Mouse (Mus musculus) frontal cortex, adult (tissue): ENCODE measurements at regions not wholly inside any gene's neighbourhood (a gene's known extent, or its start where the extent isn't known, plus 50 kb on each side); places are given as distances from the start of the nearest gene placed in this dataset.
A peak's percentile ranks its signal among the peaks of the same experiment; 100 is the strongest.

Source experiments
- ATAC-seq: cut with Nextera tagmentation; 2 replicates; pipeline ENCODE4 v1.9.2; 2017; ENCODE audit warnings: mild to moderate bottlenecking, moderate library complexity, mixed read lengths; ENCODE audit not compliant: low TSS enrichment

DNA sequence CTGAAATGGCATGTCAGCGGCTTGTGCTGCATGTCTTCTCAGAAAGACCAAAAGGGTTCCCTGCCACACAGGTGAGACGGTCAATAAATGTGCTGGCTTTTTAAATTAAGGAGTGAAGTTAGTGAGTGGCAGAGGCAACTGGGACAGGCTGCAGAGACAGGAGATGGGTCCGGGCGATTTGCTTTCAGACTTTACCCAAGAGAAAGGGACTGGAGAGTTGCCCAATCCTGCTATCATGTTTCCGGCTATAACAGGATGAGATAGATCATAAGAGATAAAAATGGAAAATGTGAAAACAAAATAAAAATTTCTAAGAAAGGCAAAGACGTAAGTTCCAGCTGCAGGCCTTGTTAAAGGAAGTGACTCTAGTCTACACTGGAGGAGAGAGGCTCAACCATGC, 367.3 kb upstream of the Runx1 start:
- no peak for ATAC-seq

GRCm38 (mm10) chr16:93192651-93193173, 366.8 kb upstream of the Runx1 start:
- ATAC-seq: no peak

DNA sequence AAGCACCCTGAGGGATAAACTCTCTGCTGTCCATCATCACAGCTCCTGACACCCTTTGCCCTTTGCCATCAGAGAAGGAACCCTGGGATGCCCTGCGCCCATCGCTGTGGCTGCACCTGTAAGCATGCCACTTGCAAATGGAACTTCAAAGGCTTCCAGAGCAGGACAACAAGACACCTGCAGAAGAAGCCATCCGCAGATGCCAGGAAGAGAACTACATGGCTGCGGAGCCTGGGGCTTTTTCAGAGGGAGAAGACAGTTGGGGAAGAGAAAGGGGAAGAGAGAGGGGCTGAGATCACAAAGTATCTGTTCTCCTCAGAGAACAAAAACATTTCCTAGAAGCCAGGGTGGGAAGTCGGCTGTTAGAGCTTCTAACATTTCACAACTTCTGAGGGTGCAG, 365.2 kb upstream of the Runx1 start:
- ATAC-seq: no peak

DNA sequence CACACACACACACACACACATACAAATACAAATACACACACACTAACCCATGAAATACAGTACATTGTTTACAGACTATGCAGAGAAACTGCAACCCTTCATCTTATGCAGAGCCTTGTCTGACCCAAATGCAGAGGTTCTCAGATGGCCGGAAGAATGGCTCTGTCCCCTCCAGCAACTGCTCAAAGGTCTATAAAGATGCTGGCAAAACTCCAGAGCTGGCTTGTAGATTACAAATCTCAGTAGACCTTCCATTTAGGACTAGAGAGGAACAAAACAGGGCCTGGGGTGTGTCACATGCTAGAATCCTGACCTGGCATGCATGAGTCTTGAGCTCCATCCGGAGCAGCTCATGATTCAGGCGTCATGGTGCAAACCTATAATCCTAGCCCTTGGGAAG, 364.4 kb upstream of the Runx1 start:
- no peak for ATAC-seq

- no peak for ATAC-seq
These were observed 363.9 kb upstream of the Runx1 start for GRCm38 (mm10) chr16:93189875-93190274.

DNA sequence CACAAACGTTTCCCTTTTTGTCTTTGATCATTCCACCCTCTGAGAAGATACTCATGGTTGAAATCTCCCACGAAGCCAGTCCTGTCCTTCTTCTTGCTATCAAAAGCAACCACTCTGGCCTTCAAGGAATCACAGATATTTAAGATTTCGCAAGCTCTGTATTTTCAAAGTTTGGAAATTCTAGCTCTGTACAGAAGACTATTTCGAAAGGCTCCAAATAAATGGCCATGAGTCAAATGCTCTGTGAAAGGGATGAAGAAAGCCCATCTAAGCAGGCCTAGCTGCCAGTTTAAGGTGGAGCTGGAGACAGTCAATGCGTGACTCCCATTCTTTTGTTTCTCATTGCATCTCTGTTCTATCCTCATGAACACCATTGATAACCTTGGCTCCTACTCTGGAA, 363.5 kb upstream of the Runx1 start:
- ATAC-seq: no peak

- ATAC-seq: peak; percentile 87
These were observed 360.6 kb upstream of the Runx1 start for GRCm38 (mm10) chr16:93186554-93186953.

GRCm38 (mm10) chr16:93182656-93183055, 356.7 kb upstream of the Runx1 start:
- no peak for ATAC-seq

DNA sequence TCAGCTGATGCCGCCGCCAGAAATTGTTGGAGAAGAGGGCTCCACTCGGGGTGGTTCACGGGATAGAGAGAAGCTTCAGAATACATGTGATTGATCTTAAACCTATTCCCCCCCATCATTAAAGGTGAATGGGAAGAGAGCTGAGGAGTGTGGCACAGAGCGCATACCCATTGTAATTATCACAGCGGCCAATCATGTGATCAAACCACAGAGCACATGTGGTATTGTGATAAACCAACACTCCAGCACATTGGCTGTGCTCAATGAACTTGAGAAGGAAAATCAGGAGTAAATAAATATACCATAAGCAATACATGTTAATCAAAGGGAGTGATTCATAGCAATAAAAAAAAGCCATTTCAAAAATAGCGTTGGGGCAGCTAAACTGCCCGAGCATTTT, 355.5 kb upstream of the Runx1 start:
- no peak for ATAC-seq

DNA sequence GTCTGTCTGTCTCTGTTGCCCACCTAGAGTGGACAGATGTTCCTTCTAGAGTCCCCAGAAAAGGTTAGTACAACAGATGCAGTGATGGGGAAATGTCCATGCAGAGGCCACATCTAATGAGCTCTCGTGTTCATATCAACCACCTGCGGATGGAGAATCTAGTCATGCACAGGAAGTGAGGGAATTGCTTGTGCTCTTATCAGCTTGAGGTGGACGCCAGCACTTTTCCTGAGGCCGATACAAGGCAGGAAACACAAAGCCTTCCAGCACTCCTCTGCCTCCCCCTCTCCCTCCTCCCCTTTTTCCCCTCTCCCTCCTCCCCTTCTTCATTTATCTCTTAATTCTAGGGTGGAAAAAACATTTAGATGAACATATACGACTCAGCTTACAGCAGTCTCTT, 354.3 kb upstream of the Runx1 start:
- ATAC-seq: no peak

GRCm38 (mm10) chr16:93166667-93167066, 340.7 kb upstream of the Runx1 start:
- ATAC-seq: no peak

- no peak for ATAC-seq
These were observed 332.7 kb upstream of the Runx1 start for GRCm38 (mm10) chr16:93158526-93159226.

DNA sequence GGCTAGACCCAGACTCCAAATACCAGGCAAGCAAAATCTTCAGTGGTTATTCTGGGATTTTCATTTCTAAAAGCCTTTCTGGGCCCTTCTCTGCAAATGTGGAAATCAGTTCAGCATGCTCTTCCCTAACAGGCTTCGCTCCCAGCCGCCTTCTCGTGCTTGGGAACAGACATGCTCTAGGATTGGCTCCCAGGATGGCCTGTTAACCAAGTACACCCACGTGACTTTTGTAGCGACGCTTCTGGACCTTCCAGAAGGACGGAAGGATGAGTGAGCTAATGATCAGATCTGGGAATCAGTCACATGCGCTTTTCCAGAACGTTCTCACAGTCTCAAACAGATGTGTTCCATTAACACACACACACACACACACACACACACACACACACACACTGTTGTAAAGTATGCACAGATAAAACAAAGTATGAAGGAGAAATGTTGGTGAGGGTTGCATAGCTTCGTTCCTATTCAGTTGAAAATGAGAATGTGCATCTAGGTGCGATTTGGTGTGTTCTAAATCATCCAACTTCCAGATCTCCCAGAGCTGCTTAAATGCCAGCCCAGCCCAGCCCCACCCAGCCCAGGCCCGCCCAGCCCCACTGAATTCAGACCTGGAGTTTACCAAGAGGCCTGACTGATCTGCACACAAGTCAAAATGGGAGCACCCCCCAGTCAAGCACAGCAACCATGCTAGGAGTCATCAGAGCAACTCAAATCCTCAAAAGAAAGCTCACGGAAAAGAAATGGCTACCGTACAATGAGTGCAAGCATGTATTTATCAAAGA, 327.8 kb upstream of the Runx1 start:
- ATAC-seq: no peak

DNA sequence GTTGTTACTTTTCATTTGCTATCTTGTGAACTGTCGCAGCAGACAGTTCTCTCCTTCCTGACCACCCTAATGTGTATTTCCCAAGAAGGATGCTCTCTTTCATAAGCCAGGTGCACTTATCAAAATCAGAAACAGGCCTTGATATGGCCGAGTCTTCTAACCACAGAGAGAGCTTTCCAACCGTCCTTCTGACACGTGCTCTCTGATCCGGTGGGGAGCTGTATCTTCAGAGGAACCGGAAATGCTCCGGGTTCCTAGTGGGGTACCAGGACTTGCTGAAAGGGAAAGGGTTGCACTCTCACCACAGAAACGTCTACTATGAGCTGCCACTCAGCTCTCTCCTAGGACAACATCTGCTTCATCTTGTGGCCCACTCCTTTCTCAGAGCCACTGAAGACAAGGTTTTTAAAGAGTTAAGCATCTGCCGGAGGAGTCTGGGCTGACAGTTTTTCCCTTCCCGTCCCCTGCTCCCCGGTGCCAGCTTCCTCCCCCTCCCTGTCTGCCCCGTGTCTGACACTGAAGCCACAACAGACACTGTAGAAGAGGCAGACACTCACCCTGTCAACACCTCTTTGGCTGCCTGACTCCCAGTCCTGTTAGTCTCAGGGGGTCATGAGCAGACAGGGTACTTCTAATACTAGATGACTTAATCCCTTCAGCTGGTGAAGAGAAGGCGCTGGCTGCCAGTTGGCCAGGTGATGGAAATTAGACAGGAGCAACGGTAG, 327.0 kb upstream of the Runx1 start:
- no peak for ATAC-seq

GRCm38 (mm10) chr16:93152057-93152456, 326.1 kb upstream of the Runx1 start:
- no peak for ATAC-seq

- no peak for ATAC-seq
These were observed 325.7 kb upstream of the Runx1 start for GRCm38 (mm10) chr16:93151652-93152051.

- ATAC-seq: peak; percentile 62
These were observed 324.5 kb upstream of the Runx1 start for GRCm38 (mm10) chr16:93150451-93150850.

DNA sequence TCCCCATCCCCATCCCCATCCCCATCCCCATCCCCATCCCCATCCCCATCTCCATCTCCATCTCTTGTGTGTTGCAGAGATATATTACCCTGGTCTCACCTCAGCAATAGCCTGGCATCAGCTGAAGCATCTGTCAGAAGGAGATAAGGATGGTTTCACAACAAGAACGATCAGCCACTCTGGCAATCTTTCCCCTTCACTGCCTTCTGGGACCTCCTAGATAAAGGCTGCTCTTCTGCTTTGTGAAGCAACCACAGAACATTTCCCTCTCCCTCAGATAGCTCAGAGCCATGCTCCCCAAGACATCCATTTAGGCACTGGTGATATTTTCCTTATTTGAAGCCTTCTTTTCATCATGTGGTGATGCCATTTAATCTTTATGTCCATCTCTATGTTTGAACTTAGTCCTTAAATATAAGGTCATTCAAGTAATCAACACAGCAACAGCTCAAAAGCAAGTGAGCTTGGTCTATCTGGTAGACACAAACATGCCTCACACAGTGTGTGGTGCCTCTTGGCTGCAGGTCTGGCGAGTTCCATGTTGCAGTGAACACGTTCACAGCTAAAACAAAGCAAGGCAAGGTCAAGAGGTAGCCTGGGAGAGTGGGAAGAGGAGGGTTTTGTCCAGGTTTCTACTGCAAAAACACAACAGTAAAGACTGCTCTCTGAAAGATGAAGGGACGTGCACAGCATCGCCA, 321.7 kb upstream of the Runx1 start:
- ATAC-seq: no peak

GRCm38 (mm10) chr16:93146812-93147211, 320.9 kb upstream of the Runx1 start:
- no peak for ATAC-seq

DNA sequence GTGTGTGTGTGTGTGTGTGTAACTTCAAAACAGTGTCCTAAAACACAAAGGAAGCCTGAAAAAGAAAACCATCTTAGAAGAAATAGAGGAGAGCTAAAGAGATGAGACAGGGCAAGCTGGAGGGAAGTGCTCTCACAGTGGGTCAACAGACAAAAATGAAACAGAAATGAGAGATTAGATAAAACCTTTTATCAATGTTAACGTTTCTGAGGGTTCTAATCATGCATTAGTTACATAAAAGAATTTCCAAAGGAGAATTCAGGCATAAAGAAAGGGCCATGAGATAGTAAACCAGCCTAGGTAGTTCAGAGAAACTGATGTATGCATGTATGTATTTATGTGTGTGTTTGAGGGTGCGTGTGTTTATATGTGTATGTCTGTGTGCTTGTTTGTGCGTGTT, 319.7 kb upstream of the Runx1 start:
- no peak for ATAC-seq

- ATAC-seq: no peak
These were observed 318.1 kb upstream of the Runx1 start for GRCm38 (mm10) chr16:93144033-93144432.

GRCm38 (mm10) chr16:93143164-93143563, 317.2 kb upstream of the Runx1 start:
- ATAC-seq: peak; percentile 84
